In genomic region chr15:91573111-91573538, GRCm38 (mm10) we compare ENCODE assay signal across 8 mouse cellular contexts. TPM values are rescaled to one million over a fixed set of nuclear protein-coding genes. Genes with fewer than 3 reads are reported as not detected.
DNase-seq lines count a peak whose midpoint lies in the region; ATAC-seq lines count a peak whose summit lies in the region.

Gene Slc2a13, minus strand, starts transcription at chr15:91573261.

- DNase-seq in adrenal gland, postnatal 36 days: peak; percentile 95
- peak; percentile 97 for DNase-seq in embryonic facial prominence, embryonic 10.5 days (ENCODE audit: low spot score)
- peak; percentile 98 for DNase-seq in heart, adult 11 months
- DNase-seq in kidney, adult 11 months: peak; percentile 81
- DNase-seq in limb, embryonic 10.5 days (ENCODE audit: low spot score): peak; percentile 94
- peak; percentile 80 for DNase-seq in skeletal muscle tissue, adult 2 months (ENCODE audit: low read depth, low spot score)
- DNase-seq in MN1 (ENCODE audit: low spot score): no peak

- no peaks in the 10 kb centered on the region for H3K9me3 ChIP-seq in embryonic facial prominence, embryonic 10.5 days
- H3K9me3 ChIP-seq in limb, embryonic 10.5 days (replicated peaks): no peaks in the 10 kb centered on the region
- no peaks in the 10 kb centered on the region for H3K9me3 ChIP-seq in midbrain, embryonic 12.5 days

- peak within 1 kb of the TSS; percentile 85 for H3K27ac ChIP-seq in embryonic facial prominence, embryonic 10.5 days (replicated peaks)
- H3K27ac ChIP-seq in limb, embryonic 10.5 days: peak within 1 kb of the TSS; percentile 86
- peak within 1 kb of the TSS; percentile 75 for H3K27ac ChIP-seq in midbrain, embryonic 12.5 days (replicated peaks)

- H3K4me3 ChIP-seq in embryonic facial prominence, embryonic 10.5 days: peak within 1 kb of the TSS; percentile 69
- H3K4me3 ChIP-seq in limb, embryonic 10.5 days: peak within 1 kb of the TSS; percentile 80
- H3K4me3 ChIP-seq in midbrain, embryonic 12.5 days: peak within 1 kb of the TSS; percentile 80

- peaks cover 23% of the 10 kb centered on the region for H3K27me3 ChIP-seq in embryonic facial prominence, embryonic 10.5 days (replicated peaks; ENCODE audit: low read depth, poor library complexity, severe bottlenecking)
- H3K27me3 ChIP-seq in limb, embryonic 10.5 days (ENCODE audit: low read depth, poor library complexity, severe bottlenecking): peaks cover 21% of the 10 kb centered on the region
- peaks cover 20% of the 10 kb centered on the region for H3K27me3 ChIP-seq in midbrain, embryonic 12.5 days

- peak; percentile 96 for ATAC-seq in midbrain, embryonic 12.5 days (ENCODE audit: low FRiP score, low read depth)

- WGBS in embryonic facial prominence, embryonic 10.5 days: under 1% methylated on average over 26 of the region's 26 CpGs
- under 1% methylated on average over 26 of the region's 26 CpGs for WGBS in limb, embryonic 10.5 days
- under 1% methylated on average over 24 of the region's 26 CpGs for WGBS in midbrain, embryonic 12.5 days

- peak within 1 kb of the TSS; percentile 80 for H3K9ac ChIP-seq in midbrain, embryonic 12.5 days (replicated peaks)

- H3K36me3 ChIP-seq in embryonic facial prominence, embryonic 10.5 days (replicated peaks): no peaks in the 10 kb centered on the region
- no peaks in the 10 kb centered on the region for H3K36me3 ChIP-seq in limb, embryonic 10.5 days
- H3K36me3 ChIP-seq in midbrain, embryonic 12.5 days: no peaks in the 10 kb centered on the region

- peaks cover 16% of the 10 kb centered on the region for H3K4me1 ChIP-seq in embryonic facial prominence, embryonic 10.5 days
- H3K4me1 ChIP-seq in limb, embryonic 10.5 days: peaks cover 13% of the 10 kb centered on the region
- peaks cover 11% of the 10 kb centered on the region for H3K4me1 ChIP-seq in midbrain, embryonic 12.5 days

- peak within 1 kb of the TSS; percentile 97 for H3K4me2 ChIP-seq in midbrain, embryonic 12.5 days (replicated peaks)

RNA-seq across cellular contexts. Expression of gene Slc2a13, which starts in this region (rescaled TPM):
- total RNA-seq in adrenal gland, postnatal 36 days (2021): 1 to 10 TPM; 3.4 to 3.8 TPM
- polyA plus RNA-seq in embryonic facial prominence, embryonic 10.5 days (2016; fragmentation: Nextera tagmentation; extraction: Ambion mirVana): 0.44 and 0.50 TPM in 2 replicates
- 0.46 and 0.99 TPM in 2 replicates for polyA plus RNA-seq in limb, embryonic 10.5 days (2016; fragmentation: Nextera tagmentation; extraction: Ambion mirVana)
- polyA plus RNA-seq in midbrain, embryonic 12.5 days (2016; fragmentation: Nextera tagmentation; extraction: Ambion mirVana): 2.0 and 2.5 TPM in 2 replicates

Comparison
In these comparisons a context has a peak if more than half of its experiments do, and no peak if none do; other contexts are left out.
1. Peak in DNase-seq, H3K4me3 ChIP-seq and H3K27ac ChIP-seq in embryonic facial prominence, embryonic 10.5 days; RNA of the gene not detected or under 1 TPM.
2. Peak in DNase-seq, H3K4me3 ChIP-seq and H3K27ac ChIP-seq in limb, embryonic 10.5 days; RNA of the gene not detected or under 1 TPM.